Mouse (Mus musculus): Measurements from ENCODE around the gene Anapc11. TPM values are rescaled to one million over a fixed set of nuclear protein-coding genes. Genes with fewer than 3 reads are reported as not detected.
"Not testable (repeated sequence)": the region's sequence is repeated elsewhere in the genome, so short reads cannot be mapped to it uniquely, and the experiment has no call there.

The Anapc11 gene
- total RNA-seq (2015) (66.2 and 67.6 TPM in 2 replicates), total RNA-seq (2017) (22.9 and 25.7 TPM in 2 replicates)

GRCm38 (mm10) chr11:120598283-120598989 lies at the start of gene Anapc11, which contains the start of gene Alyref:
TSS of gene Anapc11 (plus strand) at chr11:120598421.
TSS of gene Alyref (minus strand) at chr11:120598365.
- peak; percentile 93 for ATAC-seq (replicated peaks; ENCODE audit: poor library complexity)

- no peak for ATAC-seq (replicated peaks; ENCODE audit: poor library complexity)
Observed at GRCm38 (mm10) chr11:120548786-120549167, 49.4 kb upstream of the Anapc11 start.

DNA sequence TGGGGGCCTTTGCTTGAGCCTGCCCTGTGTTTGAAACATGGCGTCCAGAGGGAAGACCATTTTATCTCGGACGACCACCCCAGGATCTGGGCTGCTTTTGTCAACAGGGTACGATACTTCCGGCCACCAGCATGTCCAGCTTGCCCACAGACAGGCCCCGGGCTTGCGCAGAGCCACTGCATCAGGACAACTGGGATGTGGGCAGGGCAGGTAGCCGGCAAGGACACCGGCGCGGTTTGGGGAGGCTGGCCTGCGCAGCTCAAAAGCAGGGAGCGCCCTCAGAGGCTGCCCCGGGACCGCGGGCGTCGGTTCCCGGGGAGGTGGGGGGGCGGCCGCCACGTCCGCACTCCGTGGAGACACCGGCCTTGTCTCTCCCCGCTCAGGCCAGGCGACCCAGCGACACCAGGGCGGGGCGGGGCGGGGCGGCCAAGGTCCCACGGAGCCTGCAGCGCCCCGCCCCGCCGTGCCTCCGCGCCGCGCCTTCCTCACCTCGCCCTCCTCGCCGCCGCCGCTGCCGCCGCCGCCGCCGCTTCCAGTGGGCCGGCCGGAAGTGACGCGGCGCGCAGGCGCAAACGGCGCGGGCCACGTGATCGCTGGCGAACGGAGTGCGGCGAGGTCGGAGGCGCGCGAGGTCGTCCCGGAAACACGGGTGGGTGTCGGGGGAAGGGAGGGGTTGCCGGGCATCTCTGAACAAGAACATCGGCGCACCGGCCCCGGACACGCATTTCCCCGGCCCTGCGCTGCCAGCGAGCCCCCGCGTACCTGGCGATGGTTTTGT lies 48.9 kb upstream of the Anapc11 start, which contains the start of gene Mcrip1:
Mcrip1 (minus strand) TSS at position 560 of the 778 bp plus-strand sequence.
- ATAC-seq (replicated peaks; ENCODE audit: poor library complexity), result peak; percentile 80

DNA sequence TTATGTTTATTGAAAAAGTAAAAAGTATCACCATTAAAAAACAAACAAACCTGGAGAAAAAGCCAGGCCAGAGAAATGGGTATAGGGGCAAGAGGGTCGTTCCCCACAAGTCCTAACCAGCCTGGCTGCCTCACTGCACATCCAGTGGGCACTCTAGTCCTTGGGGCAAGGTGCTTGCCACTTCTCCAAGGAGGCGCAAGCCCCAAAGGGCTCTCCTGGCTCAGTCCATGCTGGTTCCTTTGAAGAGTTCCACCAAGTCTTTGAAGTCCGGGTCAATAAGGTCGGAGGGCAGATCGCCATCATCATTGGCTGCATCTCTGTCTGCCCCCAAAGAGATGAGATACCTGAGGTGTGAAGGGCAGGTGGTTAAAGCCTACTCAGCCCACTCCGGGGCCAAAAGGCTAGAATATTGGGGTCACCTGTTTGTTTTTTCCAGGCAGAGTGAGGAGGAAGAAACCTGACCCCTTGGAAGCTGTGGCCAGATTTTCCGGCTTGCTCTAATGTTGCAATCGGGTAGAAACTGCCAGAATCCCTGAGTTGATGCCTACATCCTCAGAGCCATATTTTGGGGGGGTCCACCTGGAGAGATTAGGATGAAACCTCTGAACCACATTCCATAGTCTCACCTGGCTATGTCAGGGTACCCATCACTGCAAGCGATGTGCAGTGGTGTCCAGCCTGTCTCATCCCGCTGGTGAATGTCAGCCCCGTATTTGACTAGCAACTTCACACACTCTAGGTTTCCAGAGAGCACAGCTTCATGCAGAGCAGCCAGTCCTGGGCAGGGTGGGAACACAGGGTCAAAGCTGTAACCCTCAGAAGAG lies 48.0 kb upstream of the Anapc11 start:
- ATAC-seq (replicated peaks; ENCODE audit: poor library complexity), result no peak

GRCm38 (mm10) chr11:120550810-120551440 lies 47.3 kb upstream of the Anapc11 start, which contains the start of gene Ppp1r27:
TSS of gene Ppp1r27 (minus strand) at chr11:120551132.
- ATAC-seq (replicated peaks; ENCODE audit: poor library complexity), result no peak

DNA sequence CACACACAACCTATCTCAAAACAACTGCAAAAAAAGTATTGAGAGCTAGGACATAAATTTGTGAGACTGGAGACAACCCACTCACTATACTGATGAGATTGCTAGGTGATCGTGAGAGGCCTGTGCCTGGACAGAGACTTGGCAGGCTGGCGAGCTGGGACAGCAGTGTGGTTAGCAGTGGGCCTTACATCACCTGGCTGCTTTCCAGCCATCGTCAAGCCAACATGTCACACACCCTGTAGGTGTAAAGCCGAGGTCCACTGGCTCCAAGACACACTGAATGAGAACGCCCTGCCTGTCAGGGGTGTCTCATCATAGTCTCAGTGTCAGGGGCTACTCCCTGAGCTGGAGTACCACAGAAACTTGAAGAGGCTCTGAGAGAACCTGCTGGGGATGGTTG lies 45.5 kb upstream of the Anapc11 start:
- ATAC-seq (replicated peaks; ENCODE audit: poor library complexity), result no peak

DNA sequence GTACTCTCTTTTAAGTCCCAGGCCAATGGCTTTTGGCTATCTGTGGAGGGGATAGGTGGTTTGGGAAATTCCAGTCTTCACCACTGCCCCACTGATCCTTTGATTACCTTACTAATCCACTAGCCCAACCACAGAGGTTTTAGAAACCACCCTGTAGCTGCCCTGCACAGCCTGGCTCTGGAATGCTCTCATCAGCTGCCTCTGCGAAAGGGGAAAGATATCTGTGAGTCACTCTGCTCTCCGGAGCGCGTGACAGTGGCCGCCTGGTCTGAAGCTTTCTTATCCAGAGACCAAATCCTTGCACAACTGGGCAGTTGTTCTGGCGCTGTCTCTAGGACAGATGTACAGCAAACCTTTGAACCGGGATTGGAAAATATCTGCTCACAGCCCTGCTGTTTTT lies 43.4 kb upstream of the Anapc11 start:
- 0 out of 2 replicates have a peak, but pooled peaks have one; percentile 14 for ATAC-seq (replicated peaks; ENCODE audit: poor library complexity)

DNA sequence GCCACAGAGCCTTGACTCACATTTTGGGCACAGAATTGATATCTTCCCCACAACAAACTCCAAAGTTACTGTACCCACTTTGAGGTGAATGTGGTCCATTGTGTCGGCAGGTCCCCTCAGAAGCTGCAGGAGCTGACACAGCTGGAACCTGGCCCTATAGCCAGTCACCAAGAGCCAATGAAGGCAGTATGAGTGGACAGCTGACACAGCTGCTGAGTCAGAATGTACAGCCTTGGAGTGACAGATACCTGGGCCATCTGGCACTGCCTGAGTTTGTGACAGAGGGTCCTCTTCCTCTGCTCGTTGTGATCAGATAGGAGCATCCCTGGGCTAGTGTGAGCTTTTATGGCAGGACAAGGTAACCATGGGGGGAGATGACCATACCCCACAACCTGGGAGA lies 43.0 kb upstream of the Anapc11 start:
- ATAC-seq (replicated peaks; ENCODE audit: poor library complexity), result no peak

GRCm38 (mm10) chr11:120558843-120559242 lies 39.4 kb upstream of the Anapc11 start:
- ATAC-seq (replicated peaks; ENCODE audit: poor library complexity), result not testable (repeated sequence)

DNA sequence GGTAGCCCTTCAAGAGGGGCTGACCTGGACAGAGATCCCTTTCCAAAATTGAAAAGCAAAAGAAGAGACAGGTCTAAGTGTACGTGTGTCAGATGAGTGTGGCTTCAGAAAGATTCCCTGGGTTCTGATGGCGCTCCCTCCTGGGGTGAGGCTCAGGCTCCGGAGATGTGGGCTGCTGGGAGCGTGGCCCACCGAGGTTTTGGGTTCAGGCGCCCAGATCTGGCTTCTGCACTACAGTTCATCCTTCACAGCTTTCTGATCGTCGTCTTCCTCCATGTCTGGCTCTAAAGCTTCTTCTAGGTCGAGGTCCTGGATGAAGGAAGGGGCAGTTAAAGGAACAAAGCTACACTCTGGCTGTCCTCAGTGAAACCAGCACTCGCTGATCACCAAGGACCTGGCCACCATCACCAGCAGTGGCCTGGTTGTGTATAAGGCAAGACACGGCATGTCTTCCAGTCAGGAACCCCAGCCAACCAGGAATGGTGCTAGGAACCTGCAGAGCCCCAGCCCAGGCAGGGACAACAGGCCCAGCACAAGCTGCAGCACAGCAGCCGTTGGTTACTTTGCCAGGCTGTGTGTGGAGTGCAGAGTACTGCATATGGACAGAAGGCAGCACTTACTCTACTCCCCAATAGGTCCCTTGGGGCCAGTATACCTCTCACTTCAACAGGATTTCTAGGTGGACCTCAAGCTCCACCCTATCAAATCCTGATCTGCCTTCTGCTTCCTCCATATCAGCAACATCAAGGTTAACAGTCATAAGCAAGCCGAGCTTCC lies 37.1 kb upstream of the Anapc11 start:
- no peak for ATAC-seq (replicated peaks; ENCODE audit: poor library complexity)

GRCm38 (mm10) chr11:120562949-120563348 lies 35.3 kb upstream of the Anapc11 start:
- ATAC-seq (replicated peaks; ENCODE audit: poor library complexity), result no peak

DNA sequence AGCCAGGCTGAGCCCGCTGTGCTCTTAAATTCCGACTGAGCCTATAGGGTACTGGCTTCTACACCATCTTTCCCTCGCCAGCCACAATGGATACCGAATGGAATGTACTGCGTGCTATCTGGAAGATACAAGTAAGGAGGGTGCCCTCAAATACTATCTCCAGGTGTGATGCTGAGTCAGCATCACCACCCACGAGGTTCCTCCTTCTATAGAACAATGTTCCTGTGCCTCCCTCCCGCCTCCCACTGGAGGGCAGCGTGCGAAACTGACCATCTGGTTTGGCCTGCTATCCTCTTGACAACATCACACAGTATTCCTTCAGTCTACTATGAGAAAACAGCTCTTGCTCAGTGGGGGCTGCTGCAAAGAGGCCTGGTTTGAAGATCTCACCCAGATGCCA lies 33.1 kb upstream of the Anapc11 start:
- ATAC-seq (replicated peaks; ENCODE audit: poor library complexity), result no peak

DNA sequence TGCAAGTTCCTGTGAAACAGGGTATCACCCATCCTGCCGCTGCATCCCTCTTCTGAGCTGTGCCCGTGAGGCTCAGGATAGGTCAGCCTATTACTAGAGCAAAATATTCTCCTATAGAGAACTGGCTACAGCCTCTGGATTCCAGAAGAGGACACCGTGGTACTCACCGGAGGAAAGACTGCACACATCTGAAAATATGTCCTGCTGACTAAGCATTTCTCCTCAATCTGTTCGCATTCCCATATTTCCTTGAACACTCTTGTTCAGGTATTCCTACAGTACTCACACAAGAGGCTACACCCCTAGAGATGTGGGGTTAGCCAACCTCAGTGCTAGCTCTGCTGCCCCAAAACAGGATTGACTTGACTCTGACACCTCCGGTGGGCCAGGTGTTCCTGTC lies 29.9 kb upstream of the Anapc11 start:
- no peak for ATAC-seq (replicated peaks; ENCODE audit: poor library complexity)

- peak; percentile 33 for ATAC-seq (replicated peaks; ENCODE audit: poor library complexity)
Observed at GRCm38 (mm10) chr11:120571122-120571521, 27.1 kb upstream of the Anapc11 start.

DNA sequence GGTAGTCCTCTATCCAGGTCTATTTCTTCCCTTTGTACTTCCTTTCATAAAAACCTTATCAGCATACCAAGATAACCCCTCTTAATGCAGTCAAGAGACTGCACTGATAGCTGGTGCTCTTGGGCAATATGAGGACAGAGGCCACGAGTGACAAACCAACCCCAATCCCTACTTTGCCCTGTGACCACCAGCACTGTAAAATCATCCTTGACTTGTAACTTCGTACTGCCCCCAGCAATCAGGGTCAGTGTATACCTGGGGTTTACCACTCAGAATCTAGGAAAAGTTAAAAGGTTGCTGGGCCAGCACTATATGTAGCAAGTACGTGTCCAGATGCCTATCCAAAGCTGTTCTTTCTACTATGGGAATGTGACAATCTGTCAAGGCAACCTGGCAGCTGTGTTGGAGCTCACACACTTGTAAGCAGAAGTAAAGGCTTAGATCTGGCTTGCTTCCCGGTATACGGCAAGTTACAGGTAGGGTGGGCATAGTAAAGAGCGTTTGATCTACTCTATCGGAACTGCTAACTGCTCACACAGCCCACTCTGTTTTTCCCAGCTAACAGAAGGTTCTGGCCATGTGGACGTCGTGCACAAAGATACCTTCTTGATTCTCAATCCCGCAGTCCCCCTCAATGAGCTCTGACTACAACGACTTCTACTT lies 26.3 kb upstream of the Anapc11 start:
- no peak for ATAC-seq (replicated peaks; ENCODE audit: poor library complexity)

GRCm38 (mm10) chr11:120572417-120572751 lies 25.8 kb upstream of the Anapc11 start:
- ATAC-seq (replicated peaks; ENCODE audit: poor library complexity), result no peak

DNA sequence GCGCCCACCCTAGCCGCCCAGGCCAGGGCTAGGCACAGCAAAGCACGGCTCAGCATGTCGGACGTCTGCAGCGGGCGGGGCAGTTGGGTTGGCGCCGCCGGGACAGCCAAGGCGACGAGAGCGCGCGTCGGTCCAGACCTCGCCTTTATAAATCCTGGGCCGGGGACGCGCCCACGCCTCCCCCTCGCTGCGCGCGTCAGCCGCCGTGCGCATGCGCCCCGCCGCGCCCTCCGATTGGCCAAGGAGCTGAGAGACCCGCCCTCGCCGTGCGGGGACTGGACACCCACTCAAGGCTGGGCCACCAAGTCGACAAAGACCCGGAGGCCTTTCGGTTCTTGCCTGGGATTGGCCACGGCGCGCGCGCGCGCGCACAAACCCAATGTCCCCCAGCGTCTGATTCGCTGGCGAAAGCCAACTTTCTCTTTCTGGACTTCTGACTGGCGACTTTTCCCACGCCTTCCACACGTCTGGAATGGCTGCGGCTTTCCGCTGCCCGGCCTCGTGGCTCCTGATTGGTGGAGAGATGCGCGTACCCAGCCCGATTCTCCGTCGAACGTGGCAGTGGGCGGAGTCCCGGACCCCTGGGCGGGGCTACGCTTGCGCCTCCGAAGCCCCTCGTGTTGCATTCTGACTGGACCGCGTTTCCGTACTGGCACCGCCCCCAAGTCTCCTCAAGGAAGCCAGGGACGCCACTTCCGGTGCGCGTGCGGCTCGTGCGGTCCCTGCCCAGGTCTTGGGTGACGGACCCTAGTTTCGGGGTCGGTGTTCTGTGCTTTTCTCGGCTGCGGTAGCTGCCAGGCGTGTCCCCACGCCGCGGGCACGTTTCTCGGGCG lies 25.3 kb upstream of the Anapc11 start, which contains the start of gene P4hb:
P4hb (minus strand) TSS at position 502 of the 833 bp plus-strand sequence.
- peak; percentile 79 for ATAC-seq (replicated peaks; ENCODE audit: poor library complexity)

GRCm38 (mm10) chr11:120573585-120574277 lies 24.5 kb upstream of the Anapc11 start:
- ATAC-seq (replicated peaks; ENCODE audit: poor library complexity), result no peak

Data from megakaryocyte progenitor cell, adult 5-6 weeks (primary cell).